Mouse (Mus musculus) erythroblast, embryonic 14.5 days (primary cell): ENCODE results near the gene Jag2.

ENCODE experiments used
- GATA1 ChIP-seq: IDR thresholded peaks from 2 replicates; pipeline ENCODE4 v1.6.1; 2012; ENCODE audit warnings: low read length, inconsistent platforms, mixed read lengths
- TAL1 ChIP-seq: IDR thresholded peaks from 3 replicates; pipeline ENCODE4 v1.6.1; 2012; ENCODE audit warnings: low read length, inconsistent platforms, mixed read lengths

DNA sequence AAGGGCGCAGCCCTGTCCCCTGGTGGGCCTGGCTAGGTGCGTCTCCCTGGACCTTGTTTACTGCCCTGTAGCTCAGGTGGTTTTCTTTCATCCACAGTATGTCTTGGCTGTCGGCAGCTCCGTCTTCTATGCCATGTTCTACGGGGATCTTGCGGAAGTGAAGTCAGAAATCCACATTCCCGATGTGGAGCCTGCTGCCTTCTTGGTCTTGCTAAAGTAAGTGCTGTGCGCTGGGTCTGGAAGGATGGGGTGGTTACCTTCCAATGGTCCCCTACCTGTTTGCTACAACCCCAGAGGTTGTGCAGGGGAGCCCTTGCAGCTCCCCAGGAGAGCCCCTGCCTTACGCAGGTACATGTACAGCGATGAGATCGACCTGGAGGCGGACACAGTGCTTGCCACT is 47.6 kb upstream of the Jag2 start:
- TF ChIP-seq GATA1 (no peak), TAL1 (no peak)
